Mouse (Mus musculus) liver, embryonic 14.5 days (tissue): ENCODE data around the gene Zfp444.

Experiments used
- CTCF ChIP-seq: IDR thresholded peaks from 2 replicates; pipeline ENCODE4 v1.5.1; 2016; ENCODE audit warnings: antibody characterized with exemption, low read depth, control low read depth
- EP300 ChIP-seq: IDR thresholded peaks from 2 replicates; pipeline ENCODE4 v1.6.1; 2016; ENCODE audit warnings: antibody characterized with exemption, low read depth

DNA sequence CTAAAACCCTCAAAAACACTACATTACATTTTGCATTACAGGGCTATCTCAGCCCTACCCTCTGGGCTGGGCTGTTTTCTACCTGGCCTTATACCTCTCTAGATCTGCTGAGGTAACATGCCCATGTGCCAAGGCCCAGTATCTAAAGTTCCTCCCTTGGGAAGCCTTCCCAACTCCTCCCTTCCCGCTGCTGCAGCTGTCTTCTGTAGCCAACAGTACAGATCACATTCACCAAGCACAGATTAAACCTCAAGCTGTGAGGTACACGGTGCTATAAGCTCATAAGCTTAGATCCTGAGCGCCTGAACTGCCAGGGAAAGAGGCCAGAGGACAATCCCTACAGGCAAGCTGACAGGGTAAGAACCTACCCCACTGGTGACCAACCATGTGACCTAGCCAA is 20.0 kb upstream of the Zfp444 start:
- TF ChIP-seq CTCF = no peak
- TF ChIP-seq EP300 = no peak
